Mouse (Mus musculus) kidney, postnatal 4 days (tissue): Measurements from ENCODE around the gene Gm5134.
"Not testable (repeated sequence)": the region's sequence is repeated elsewhere in the genome, so short reads cannot be mapped to it uniquely, and the experiment has no call there.

Source experiments
- DNase-seq, 2 experiments: peaks; one replicate each; pipeline ENCODE4 v3.0.0; 2021; ENCODE audit warnings: mixed read lengths in 2 of 2

The Gm5134 gene

DNA sequence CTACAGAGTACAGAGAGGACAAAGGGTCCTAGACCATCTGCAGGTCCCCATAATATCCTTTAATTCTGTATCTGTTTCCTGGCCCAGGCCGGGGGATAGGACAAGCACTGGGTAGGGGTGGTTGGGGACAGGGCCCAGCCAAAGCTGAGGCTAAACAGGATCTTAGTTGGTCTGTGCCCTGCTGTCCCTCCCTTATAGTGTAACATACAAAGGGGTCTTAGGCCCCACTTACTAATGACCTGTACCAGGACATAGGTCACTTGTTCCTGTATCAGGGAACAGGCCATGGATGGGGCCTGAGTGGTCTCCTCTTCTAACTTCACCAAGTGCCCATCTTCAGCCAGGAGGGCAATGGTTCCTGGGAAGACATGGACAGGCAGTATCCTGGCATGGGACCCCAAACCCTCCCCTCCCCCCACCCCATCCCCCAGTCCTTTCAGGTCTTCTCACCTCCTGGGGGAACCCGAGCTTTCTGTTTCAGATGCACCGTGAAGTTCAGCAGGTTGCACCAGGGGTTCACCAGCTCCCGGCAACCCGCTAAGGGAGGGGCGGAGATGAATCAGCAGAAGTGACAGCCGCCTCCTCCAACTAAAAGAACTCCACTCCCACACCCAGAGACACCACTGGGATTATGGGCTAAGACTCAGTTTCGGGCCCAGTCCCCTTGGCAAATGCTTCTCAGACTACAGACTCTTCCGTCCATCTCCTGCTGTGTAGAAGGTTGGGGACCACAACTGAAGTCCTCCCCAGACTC is 14.7 kb upstream of the Gm5134 start:
- no peak for DNase-seq

- no peak for DNase-seq
Observed at GRCm38 (mm10) chr10:75940520-75940919, 13.8 kb upstream of the Gm5134 start, which contains the start of gene Gm867. Gene Gm867 (minus strand): TSS chr10:75940672.

DNA sequence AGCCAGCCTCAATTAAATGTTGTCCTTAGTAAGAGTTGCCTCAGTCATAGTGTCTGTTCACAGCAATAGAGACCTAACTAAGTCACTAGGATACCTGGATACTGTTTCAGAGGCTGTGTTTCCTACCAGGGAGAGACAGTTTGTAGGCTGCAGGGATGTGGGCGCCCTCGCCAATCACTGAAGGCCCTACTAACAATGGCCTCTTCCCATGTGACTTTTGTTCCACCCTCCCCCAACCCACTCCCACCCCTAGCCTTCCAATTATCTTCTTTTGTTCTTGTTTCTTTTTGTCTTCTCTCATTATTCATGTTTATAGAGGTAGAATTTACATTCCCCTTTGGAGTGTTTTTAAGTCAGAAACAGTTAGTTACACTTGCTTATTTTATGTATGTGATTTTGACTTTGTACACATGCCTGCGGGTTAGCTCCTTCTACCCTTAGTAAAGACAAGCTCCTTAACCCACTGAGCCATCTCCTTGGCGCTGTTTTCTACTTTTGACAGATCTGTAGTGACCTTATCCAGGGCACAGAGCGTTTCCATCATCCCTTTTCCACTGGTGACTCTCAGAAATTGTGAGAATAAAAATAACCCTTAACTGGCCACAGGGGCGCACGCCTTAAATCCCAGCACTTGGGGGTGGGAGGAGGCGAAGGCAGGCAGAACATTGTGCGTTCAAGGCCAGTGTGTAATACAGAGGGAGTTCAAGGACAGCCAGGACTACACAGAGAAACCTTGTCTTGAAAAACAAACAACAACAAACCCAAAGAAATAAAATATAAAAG is 13.1 kb upstream of the Gm5134 start:
- DNase-seq, result no peak

DNA sequence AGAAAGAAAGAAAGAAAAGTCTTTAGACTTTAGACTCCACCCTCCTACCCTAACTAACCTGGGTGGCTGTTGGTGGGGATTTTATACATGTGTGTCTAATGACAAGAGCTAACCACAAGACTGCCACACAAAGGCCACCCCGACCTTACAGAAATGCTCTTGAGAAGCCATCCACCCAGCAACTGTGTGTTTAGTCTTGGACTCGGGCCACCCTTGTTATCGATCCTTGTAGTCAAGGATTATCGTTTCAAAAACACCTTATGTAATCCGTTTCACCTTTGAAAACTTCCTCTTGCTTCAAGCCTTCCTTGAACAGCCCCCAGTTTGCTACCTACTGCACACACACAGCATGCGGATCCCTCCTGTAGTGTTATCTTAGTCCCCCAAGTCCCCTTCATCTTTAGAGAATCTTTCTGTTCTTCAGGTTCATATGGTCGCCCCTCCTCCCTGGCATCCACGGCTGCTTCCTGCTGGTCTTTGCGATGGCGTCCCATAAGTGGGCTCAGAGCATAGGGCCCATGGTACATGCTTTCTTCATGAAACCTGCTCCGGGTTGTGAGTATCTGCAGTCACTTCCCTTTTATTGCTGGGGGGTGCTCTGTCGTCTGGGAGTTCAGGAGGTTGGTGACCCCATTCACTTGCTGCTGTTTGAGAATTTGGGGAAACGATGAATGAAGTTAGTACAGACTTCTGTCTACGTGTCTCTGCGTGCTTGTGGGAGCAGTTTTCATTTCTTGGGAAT is 11.4 kb upstream of the Gm5134 start, which contains the start of gene Vpreb3:
Vpreb3 (plus strand) TSS at position 322 of the 742 bp plus-strand sequence.
- no peak for DNase-seq

DNA sequence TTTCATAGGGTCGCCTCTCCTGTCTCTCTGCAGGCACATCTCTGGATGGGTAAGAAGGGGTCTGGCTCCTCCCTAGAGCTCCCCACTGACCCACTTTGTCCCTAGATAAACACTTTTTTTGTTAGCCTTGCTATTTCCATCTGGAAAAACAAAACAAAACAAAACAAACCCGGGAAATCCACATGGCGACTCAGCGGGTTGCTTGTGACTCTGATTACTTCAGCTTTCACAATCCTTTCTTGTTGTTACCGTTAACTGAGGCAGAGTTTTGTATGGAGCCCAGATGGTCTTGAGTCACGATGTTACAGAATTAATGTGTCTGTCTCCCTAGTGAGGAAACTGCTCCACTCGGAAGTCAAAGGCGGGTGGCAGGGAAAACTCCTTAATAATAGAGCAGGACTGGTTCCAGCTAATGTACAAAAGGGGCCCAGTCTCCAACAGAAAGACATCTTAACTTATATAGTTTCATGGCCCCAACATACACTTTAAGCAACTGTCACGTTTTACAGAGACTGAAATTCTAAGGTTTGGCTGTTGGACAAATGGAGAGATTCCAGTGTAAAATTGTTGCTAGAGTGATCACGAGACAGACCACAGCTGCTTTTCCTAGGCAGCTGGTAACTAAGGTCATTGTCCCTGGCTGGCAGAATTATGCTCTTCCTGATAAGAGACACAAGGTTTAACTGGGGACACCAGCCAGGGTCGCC is 10.1 kb upstream of the Gm5134 start:
- DNase-seq, result peak; percentile 35 to 54

DNA sequence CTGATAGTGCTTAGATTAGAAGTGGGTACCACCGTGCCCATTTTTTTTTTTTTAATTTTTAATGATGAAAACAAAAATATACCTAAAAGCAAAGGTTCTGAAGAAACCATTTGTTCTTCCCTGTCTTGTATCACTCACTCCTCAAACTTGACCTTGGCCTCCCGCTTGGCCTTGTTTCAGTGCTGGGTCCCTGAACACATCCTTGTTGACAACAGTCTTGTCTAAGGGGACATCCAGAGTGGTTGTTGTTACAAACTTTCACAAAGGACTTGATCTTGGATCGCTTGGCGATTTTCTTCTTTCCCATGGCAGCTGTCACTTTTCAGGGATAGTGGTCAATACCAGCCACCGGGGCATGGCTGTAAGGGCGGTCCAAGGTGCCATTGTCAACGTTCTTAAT is 9.1 kb upstream of the Gm5134 start:
- no peak for DNase-seq

- DNase-seq, result no peak
Observed at GRCm38 (mm10) chr10:75945896-75946295, 8.4 kb upstream of the Gm5134 start.

DNA sequence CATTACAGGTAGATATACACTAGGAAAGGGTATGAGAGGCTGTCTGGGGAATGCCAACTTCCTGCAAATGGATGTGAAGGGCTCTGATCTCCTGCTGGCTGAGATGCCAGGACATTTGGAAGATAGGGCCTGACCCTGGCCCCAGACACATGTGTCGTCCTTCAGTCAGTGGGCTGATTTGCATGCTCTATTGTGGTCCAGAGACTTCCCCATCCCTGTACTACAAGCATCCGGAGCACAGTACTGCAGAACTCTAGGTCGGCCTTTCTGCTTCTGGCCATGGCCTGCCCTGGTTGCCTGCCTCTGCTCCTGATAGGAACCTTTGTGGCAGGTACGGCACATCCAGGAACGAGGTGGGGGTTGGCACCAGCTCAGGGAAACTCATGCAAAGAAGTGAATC is 6.2 kb upstream of the Gm5134 start:
- DNase-seq, result no peak

DNA sequence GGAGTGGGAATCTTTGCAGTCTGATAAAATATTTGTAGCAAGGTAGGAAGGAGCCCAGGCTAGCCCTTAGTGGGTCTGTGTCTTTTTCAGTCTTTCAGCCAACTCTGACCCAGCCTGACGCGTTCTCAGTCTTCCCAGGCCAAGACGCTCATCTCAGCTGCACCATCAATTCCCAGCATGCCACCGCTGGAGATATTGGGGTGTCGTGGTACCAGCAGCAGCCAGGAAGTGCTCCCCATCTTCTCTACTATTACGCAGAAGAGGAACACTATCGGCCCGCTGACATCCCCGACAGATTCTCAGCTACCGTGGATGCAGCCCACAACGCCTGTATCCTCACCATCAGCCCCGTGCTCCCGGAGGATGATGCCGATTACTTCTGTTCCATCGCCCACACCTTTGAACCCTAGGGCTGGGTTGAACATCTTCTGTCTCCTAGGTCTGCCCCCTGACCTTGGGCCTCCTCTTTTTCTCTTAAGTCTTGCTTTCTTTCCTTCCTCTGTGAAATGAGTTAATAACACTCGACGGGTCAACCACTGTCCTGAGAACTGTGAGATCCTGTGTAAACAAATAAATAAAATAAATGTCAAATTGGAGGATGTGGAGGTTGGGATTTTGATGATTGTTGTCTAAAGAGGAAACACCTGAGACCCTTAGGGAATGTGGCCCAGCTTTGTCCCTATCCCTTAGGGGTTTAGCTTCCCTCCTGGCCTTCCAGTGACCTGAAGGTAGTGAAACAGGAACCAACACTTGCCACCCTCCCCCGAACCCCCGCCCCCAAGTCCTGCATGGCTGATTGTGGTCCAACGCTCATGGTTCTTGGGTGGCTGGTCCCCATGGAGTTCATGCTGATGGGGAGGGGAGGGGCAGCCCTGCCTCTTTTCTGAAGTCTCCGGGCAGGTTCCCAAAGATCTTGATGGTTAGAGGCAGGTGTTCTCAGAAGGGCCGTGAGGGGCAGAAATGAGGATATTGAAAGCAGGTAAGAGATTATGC is 5.0 kb upstream of the Gm5134 start:
- peak in 1 of 2 experiments; percentile 36 for DNase-seq

GRCm38 (mm10) chr10:75950791-75951210 is 3.5 kb upstream of the Gm5134 start:
- DNase-seq, result peak; percentile 61 to 77

DNA sequence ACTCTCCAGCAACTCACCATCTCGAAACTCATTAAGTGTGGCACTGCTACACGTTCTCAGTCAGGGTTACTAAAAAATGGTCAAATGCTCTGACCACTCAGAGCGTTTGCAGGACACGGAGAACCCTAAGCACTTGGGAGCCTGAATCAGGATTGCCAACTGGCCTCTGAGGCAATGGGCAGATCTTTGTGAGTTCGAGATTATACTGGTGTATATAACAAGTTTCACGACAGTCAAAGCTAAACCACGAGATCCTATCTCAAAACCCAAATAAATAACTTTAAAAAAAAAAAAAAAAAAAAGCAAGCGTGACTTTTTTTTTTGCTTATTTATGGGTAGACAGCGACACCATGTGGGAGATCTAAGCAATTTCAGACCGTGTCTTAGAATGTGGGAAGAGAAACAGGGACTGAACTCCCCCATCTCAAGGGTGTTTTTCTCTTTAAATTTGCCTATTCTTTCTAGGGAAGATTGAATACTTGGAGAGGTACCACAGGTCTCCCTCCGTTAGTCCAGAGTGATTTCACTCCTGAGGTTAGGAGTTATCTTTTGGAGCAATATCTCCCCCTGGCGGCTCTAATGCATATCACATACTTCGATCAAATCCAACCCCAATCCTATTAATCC is 2.8 kb upstream of the Gm5134 start:
- peak; percentile 49 to 64 for DNase-seq

DNA sequence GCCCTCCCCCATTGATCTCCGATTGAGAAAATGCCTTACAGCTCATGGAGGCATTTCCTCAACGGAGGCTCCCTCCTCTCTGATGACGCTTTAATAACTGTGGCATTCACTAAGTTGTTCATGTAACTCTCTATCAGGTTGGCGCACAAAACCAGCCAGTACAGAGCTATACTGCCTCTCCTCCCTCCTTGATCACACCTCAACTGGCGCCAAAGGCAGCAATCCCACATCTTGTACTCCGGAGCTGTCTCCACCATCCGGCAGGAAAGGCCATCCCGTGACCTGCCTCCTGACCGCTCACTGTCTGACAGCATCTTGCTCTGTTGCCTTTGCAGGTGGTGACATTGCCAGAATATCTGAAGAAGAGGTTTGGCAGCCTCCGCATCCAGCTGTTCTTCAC is 19.5 kb downstream of the Gm5134 start:
- no peak for DNase-seq

- DNase-seq, result peak; percentile 11 to 28
Observed at GRCm38 (mm10) chr10:75975216-75975615, 20.9 kb downstream of the Gm5134 start.

DNA sequence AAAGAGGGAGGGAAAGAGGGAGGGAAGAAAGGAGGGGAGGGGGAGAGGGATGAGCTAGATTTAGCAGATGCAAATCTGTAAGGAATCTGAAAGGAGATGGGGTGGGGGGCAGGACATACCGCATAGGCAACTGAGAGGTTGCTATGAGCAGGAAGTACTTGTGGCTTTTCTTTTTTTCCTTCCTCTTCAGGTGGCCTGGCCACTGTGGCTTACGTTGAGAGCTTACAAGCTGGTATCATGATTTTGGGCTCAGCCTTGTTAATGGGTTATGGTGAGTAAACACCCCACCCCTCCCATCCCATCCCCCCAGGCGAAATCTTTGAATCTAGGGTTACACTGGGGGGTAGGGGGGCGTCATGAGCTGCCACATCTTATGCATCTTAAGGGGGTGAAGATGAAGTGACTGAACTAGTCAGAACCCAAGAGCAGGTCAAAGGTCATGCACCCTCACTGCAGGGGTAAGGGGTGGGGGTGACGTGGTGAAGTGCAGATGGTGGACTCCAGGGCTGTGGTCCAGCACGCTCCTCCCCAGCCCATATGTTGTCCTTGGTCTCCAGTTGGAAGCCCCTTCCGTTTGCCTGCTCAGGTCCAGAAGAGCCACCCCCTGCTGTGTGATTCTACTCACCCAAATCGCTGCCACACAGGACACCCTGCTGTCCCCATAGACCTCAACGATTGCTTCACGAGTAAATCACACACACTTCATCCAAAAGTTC is 24.0 kb downstream of the Gm5134 start:
- DNase-seq, result no peak

- no peak for DNase-seq
Observed at GRCm38 (mm10) chr10:75978835-75979157, 24.5 kb downstream of the Gm5134 start.

DNA sequence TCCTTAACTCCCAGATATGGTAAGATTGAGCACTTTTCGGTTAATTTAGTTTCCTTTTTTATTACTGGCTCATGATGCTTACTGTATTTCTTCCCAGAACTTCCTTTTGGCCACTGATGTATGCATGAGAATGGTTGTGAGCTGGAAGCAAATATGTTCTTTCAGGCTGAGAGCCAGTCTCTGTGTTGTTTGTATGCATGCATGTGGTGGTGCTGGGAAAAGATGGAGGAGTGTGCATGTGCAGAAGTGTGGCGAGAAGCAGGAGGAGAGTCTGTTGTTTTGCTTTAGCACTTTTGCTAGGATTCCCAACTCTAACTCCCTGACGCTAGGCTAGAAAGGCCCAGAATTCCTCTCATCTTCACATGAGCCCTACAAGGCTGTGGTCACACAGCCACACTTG is 25.1 kb downstream of the Gm5134 start:
- DNase-seq, result no peak

DNA sequence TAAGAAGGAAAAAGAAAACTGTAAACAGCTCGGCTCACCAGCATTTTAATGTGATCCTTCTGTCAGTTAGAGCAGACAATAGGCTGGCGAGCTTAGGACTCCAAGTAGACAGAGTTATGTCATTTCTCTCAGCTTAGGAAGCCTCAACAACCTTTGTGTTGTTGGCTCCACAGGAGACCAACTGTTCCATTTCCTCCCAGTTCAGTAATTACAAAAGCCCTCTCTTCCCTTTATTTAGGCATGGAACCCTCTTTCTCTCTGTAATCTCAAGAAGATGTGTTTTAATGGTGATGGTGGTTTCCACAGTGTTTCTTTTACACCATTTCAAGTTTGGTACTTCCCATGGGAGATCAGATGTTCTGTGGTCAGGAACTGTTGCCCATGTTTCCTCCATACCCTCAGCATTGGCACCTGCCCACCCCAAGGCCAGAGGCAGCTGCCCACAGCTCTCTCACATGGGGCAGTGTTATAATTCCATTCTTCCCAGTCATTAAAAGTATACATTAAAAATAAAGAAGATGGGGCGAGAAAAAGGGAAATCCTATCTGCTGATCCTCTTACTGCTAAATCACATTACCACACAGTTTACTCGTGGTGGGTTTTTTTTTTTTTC is 36.2 kb downstream of the Gm5134 start:
- no peak for DNase-seq

- DNase-seq, result no peak
Observed at GRCm38 (mm10) chr10:75993616-75994240, 39.4 kb downstream of the Gm5134 start.

GRCm38 (mm10) chr10:75994531-75995210 is 40.4 kb downstream of the Gm5134 start:
- not testable (repeated sequence) for DNase-seq
